Mouse (Mus musculus): ENCODE measurements around the gene Serinc3.

DNA sequence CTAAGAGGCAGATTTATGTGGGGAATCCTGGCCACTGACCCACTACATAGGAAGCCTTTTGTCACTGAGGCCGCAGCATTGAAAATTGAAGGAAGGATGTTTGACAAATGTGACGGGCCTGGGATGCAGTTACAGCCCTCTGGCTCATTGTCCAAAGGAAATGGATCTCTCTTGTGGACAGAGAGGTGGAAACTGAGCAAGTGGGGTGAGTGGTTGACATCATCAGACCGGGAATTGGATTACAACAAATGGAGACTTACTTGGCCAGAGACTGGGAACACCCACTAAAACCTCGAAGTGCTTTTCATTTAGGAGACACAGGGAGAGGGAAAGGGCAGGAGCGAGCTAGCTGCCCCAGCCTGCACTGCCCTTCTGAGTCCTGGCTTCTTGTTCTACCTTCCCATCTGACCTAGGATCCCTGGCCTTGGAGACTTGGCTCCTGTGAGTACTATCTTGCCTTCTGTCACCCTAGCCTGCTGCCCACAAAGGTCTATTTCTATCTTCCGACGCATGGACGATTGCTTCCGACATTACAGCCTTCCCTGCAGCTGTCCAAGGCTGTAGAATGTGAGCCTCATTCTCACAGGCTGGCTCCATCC, 48.9 kb upstream of the Serinc3 start:
- TF ChIP-seq CTCF (IDR thresholded peaks at IDR 0.05; ENCODE audit: insufficient read depth, low read length): no peak
- peak; percentile 83; the same call in 1 of the 2 replicates for TF ChIP-seq POLR2A (IDR thresholded peaks at IDR 0.05; ENCODE audit: borderline replicate concordance, extremely low read depth, low read depth, low read length)
